Mouse (Mus musculus): ENCODE results near the gene BC004004.

- no peak for TF ChIP-seq POLR2A (IDR thresholded peaks at IDR 0.05; ENCODE audit: insufficient read length, low read depth)
- TF ChIP-seq MAX (IDR thresholded peaks at IDR 0.05; ENCODE audit: low read depth), result no peak
- TF ChIP-seq POLR2AphosphoS2 (IDR thresholded peaks at IDR 0.05; ENCODE audit: insufficient read length, low read depth), result no peak
- no peak for TF ChIP-seq E2F4 (IDR thresholded peaks at IDR 0.05; ENCODE audit: insufficient read depth)
- no peak for TF ChIP-seq CEBPB (IDR thresholded peaks at IDR 0.05; ENCODE audit: insufficient read depth, poor library complexity, severe bottlenecking)
- TF ChIP-seq MYOG (IDR thresholded peaks at IDR 0.05; ENCODE audit: control insufficient read depth in 1 of 3, insufficient read depth in 1 of 3, insufficient read length in 2 of 3, low read depth in 2 of 3), result no peak
- TF ChIP-seq TCF12 (IDR thresholded peaks at IDR 0.05; ENCODE audit: insufficient read depth, poor library complexity, severe bottlenecking), result no peak
- no peak for TF ChIP-seq REST (IDR thresholded peaks at IDR 0.05; ENCODE audit: insufficient read depth, insufficient read length)
- TF ChIP-seq USF1 (IDR thresholded peaks at IDR 0.05; ENCODE audit: low read depth), result no peak
- no peak for TF ChIP-seq MYOD1 (IDR thresholded peaks at IDR 0.05; ENCODE audit: control insufficient read depth in 1 of 3, insufficient read length in 2 of 3, low read depth in 2 of 3)
- TF ChIP-seq SRF (IDR thresholded peaks at IDR 0.05; ENCODE audit: control insufficient read depth, insufficient read length, low read depth), result no peak
- TF ChIP-seq TCF3 (IDR thresholded peaks at IDR 0.05; ENCODE audit: insufficient read length, low read depth), result no peak
Observed at GRCm38 (mm10) chr17:29263417-29263816, 5.2 kb upstream of the BC004004 start.
